Mouse (Mus musculus) gastrocnemius, postnatal 25 days (tissue): ENCODE data around the gene Gramd1c. TPM values are rescaled to one million over a fixed set of nuclear protein-coding genes. Genes with fewer than 3 reads are reported as not detected.

Experiments used
- DNase-seq: peaks from one replicate; pipeline ENCODE4 v3.0.0; 2022
- microRNA-seq, 2 experiments: library from miRNA; unstranded; fragments of <30 nt; microRNA quantifications; one replicate each; pipeline ENCODE4 v1.2.0; 2021; ENCODE audit warnings: borderline replicate concordance in 2 of 2
- total RNA-seq, 2 experiments: library from RNA; stranded (reverse); gene quantifications; 1 replicate in 1 of 2; 2 replicates in 1 of 2; pipeline ENCODE4 v1.2.3; 2021

Gramd1c gene
- total RNA-seq, 2 experiments from 2014 or later: 0.28 to 0.29 TPM

- DNase-seq: no peak
Measured at GRCm38 (mm10) chr16:43954913-43955312, 108.2 kb downstream of the Gramd1c start.

- DNase-seq: no peak
Measured at GRCm38 (mm10) chr16:43951591-43951990, 111.6 kb downstream of the Gramd1c start.

GRCm38 (mm10) chr16:43945869-43946268 lies 117.3 kb downstream of the Gramd1c start:
- no peak for DNase-seq

- DNase-seq: no peak
Measured at GRCm38 (mm10) chr16:43945351-43945750, 117.8 kb downstream of the Gramd1c start.

- no peak for DNase-seq
Measured at GRCm38 (mm10) chr16:43940846-43941245, 122.3 kb downstream of the Gramd1c start.

- DNase-seq: no peak
Measured at GRCm38 (mm10) chr16:43935892-43936291, 127.3 kb downstream of the Gramd1c start.

- no peak for DNase-seq
Measured at GRCm38 (mm10) chr16:43935367-43935766, 127.8 kb downstream of the Gramd1c start.

- DNase-seq: no peak
Measured at GRCm38 (mm10) chr16:43934856-43935255, 128.3 kb downstream of the Gramd1c start.

- DNase-seq: no peak
Measured at GRCm38 (mm10) chr16:43933041-43933440, 130.1 kb downstream of the Gramd1c start.

- no peak for DNase-seq
Measured at GRCm38 (mm10) chr16:43932319-43932718, 130.8 kb downstream of the Gramd1c start.

GRCm38 (mm10) chr16:43931502-43931901 lies 131.6 kb downstream of the Gramd1c start:
- DNase-seq: no peak

GRCm38 (mm10) chr16:43930577-43930976 lies 132.6 kb downstream of the Gramd1c start:
- no peak for DNase-seq

Small RNA genes within 50 kb of the gene (microRNA-seq; reads per million reads assigned to microRNA genes)
- 0 reads per million in 2 experiments for gene Mir3470b

Other genes starting within 250 kb of the Gramd1c start
- gene Ccdc191, start 173.5 kb downstream of the Gramd1c start, total RNA-seq: 1 to 10 TPM; 1.9 to 2.7 TPM
- gene Qtrt2, start 136.5 kb downstream of the Gramd1c start, total RNA-seq: 1 to 10 TPM; 7.7 TPM
- gene Zdhhc23, start 83.6 kb downstream of the Gramd1c start, total RNA-seq: 10 to 100 TPM in 1 of 2 experiments, 1 to 10 TPM in 1; 4.3 to 13.9 TPM
- gene Atp6v1a, start 76.4 kb upstream of the Gramd1c start, total RNA-seq: 10 to 100 TPM; 19.5 to 22.4 TPM
- gene Naa50, start 76.5 kb upstream of the Gramd1c start, total RNA-seq: 100 to 1,000 TPM; 138 to 160 TPM
- gene Usf3, start 109.9 kb upstream of the Gramd1c start, total RNA-seq: 10 to 100 TPM; 24.3 to 36.1 TPM